Mouse (Mus musculus) T-helper 17 cell (primary cell): ENCODE results near the gene Glud1.
"Not testable (repeated sequence)": the region's sequence is repeated elsewhere in the genome, so short reads cannot be mapped to it uniquely, and the experiment has no call there.

Source experiments
- in situ Hi-C, 2 experiments: fragments of 300-600 bp; cut with MboI, MseI; formaldehyde crosslinking; loops; 1 replicate in 1 of 2; 2 replicates in 1 of 2; pipeline ENCODE4 v1.15.1; 2025; ENCODE audit warnings: high pct_unique_total_duplicates in 2 of 2

Glud1 gene

GRCm38 (mm10) chr14:34311691-34312090, 1.2 kb downstream of the Glud1 start:
- in situ Hi-C loops: no loop called here

- in situ Hi-C loops: no loop called here
Measured at GRCm38 (mm10) chr14:34312339-34313048, 2.0 kb downstream of the Glud1 start.

- in situ Hi-C loops: no loop called here
Measured at GRCm38 (mm10) chr14:34313612-34314011, 3.1 kb downstream of the Glud1 start.

GRCm38 (mm10) chr14:34314383-34314782, 3.9 kb downstream of the Glud1 start:
- in situ Hi-C loops: not testable (repeated sequence)

- in situ Hi-C loops: no loop called here
Measured at GRCm38 (mm10) chr14:34314796-34315195, 4.3 kb downstream of the Glud1 start.

- in situ Hi-C loops: no loop called here
Measured at GRCm38 (mm10) chr14:34316346-34316745, 5.8 kb downstream of the Glud1 start.

- in situ Hi-C loops: no loop called here
Measured at GRCm38 (mm10) chr14:34317431-34317830, 6.9 kb downstream of the Glud1 start.

- in situ Hi-C loops: no loop called here
Measured at GRCm38 (mm10) chr14:34318113-34318512, 7.6 kb downstream of the Glud1 start.

GRCm38 (mm10) chr14:34323576-34324085, 13.1 kb downstream of the Glud1 start:
- in situ Hi-C loops: no loop called here

GRCm38 (mm10) chr14:34326606-34327005, 16.1 kb downstream of the Glud1 start:
- in situ Hi-C loops: no loop called here

GRCm38 (mm10) chr14:34327618-34328017, 17.1 kb downstream of the Glud1 start:
- in situ Hi-C loops: no loop called here

GRCm38 (mm10) chr14:34330657-34331158, 20.2 kb downstream of the Glud1 start:
- in situ Hi-C loops: no loop called here

GRCm38 (mm10) chr14:34331886-34332285, 21.4 kb downstream of the Glud1 start:
- in situ Hi-C loops: no loop called here

GRCm38 (mm10) chr14:34332476-34332875, 21.9 kb downstream of the Glud1 start:
- in situ Hi-C loops: no loop called here

GRCm38 (mm10) chr14:34339446-34339845, 28.9 kb downstream of the Glud1 start:
- in situ Hi-C loops: no loop called here

- in situ Hi-C loops: no loop called here
Measured at GRCm38 (mm10) chr14:34341993-34342392, 31.5 kb downstream of the Glud1 start.

GRCm38 (mm10) chr14:34343078-34343477, 32.6 kb downstream of the Glud1 start:
- in situ Hi-C loops: no loop called here

- in situ Hi-C loops: no loop called here
Measured at GRCm38 (mm10) chr14:34344361-34344760, 33.8 kb downstream of the Glud1 start.

GRCm38 (mm10) chr14:34345771-34346566, 35.4 kb downstream of the Glud1 start:
- in situ Hi-C loops: no loop called here

GRCm38 (mm10) chr14:34347084-34347483, 36.6 kb downstream of the Glud1 start:
- in situ Hi-C loops: no loop called here

- in situ Hi-C loops: no loop called here
Measured at GRCm38 (mm10) chr14:34348301-34348700, 37.8 kb downstream of the Glud1 start.

GRCm38 (mm10) chr14:34349007-34349406, 38.5 kb downstream of the Glud1 start:
- in situ Hi-C loops: no loop called here
